Mouse (Mus musculus) CH12F3 (cell line): Measurements from ENCODE around the gene Lasp1.
"Not testable (repeated sequence)": the region's sequence is repeated elsewhere in the genome, so short reads cannot be mapped to it uniquely, and the experiment has no call there.

Source experiments
- in situ Hi-C: fragments of 300-500 bp; cut with MboI; formaldehyde crosslinking; loops from 2 replicates; pipeline ENCODE4 v1.14.3; 2020; ENCODE audit warnings: low sequenced_read_pairs

The Lasp1 gene

DNA sequence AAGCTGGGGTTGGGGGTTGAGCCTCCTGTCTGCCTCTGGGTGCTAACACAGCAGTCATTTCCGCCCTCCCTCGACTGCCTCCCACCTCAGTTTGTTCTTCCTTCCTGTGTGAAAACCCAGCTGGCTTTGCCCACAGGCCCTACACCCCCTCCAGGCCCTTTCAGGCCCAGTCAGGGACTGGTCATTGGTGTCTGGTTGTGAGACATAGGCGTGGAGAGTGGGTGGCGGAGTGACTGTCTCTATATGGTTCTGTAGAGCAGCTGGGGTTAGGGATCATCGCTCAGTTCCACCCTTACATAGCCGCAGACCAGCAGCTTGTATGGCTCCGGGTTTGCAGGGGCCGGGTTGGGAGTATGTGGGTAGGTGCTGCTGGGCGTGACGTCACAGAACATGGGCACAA, 26.5 kb downstream of the Lasp1 start:
- in situ Hi-C loops, result no loop called here

DNA sequence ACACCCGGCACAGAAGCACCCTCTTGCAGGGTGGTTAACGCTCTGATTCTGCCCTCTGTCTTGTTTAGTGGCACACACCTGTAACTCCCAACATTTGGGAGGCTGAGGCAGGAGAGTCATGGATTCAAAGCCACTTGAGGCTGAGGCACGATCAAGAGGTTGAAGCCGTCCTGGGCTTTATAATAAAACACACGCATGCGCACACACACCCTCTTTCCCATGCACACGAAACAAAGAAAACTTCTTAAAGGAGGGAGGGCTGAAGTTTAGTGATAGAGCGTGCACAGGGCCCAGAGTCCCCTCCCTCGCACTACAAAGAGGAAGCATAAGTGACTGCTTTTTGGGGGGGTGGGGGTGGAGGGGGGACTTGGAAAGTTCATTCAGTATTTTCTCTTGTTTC, 27.2 kb downstream of the Lasp1 start:
- in situ Hi-C loops, result no loop called here

DNA sequence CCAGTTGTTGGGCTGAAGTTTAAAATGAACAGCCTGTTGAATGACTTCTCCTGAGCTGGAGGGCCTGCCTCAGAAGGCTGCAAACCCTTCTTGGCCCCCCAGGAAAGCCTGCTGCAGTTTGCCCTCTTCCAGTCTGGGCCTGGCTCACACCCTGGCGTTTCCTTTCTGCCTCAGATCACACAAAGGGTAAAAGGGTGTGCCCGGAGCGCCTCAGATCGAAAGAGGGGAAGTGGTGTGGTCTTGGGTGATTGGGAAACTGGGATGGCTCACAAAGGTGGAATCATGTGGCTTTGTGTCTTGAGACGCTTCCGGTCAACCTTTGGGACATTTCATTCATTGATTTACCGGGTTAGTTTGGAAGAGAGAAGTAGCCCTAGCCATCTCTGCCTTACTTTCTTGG, 27.6 kb downstream of the Lasp1 start:
- in situ Hi-C loops, result no loop called here

DNA sequence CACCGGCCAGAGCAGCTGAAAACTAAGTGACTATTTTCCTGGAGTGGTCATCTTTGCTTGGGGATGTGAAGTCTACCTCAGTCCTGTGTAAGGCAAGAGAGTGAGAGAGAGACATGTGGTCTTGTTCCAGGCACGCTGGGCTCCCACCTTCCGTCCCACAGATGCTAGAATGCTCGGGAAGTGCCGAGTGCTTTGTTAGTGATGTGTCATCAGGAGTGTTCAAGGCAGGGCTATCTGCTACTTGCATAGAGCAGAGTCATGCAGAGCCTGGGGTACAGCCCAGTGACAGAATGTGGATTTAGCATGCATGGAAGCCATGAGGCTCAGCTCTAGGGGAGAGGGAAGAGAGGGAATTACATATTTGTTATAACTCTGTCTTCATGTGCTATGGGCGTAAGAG, 28.9 kb downstream of the Lasp1 start:
- in situ Hi-C loops, result no loop called here

DNA sequence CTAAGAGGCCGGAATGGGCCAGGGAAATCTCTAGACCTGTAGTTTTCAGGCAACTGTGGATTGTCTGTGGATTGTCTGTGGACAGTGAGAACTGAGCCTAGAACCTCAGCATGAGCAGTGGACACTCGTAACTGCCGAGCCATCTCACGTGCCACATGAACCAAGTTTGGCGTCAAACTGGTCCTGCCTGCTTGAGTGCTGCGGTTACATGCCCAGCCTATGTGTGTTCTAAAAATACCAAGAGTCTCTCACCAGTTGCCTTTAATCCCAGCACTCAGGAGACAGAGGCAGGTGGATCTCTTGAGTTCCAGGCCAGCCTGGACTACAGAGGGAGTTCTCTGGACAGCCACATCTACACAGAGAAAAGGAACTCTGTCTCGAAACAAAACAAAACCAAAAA, 30.6 kb downstream of the Lasp1 start:
- in situ Hi-C loops, result no loop called here

DNA sequence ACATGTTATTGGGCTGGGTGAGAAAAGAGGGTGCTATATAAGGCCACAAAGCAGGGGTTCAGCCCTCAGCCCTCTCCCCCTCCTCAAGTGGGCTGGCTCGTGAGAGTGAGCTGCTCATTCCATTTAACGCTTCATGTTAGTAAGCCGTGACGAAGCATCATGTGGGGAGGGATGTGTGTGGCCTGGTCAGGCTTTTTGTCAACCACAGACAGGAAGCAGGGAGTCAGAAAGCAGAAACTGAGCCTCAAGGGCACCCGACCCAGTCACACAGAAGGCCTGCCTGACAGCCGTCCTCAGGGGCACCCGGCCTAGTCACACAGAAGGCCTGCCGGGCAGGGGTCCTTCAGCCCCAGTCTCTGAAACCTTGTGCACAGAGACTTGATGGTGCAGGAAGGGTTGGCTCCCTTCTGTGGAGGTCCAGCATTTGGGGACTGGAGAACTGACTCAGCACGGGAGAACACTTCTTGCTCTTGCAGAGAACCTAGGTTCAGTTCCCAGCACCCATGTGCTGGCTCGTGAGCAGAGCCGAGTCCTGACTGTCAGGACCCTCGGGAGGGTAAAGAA, 31.2 kb downstream of the Lasp1 start:
- in situ Hi-C loops, result no loop called here

DNA sequence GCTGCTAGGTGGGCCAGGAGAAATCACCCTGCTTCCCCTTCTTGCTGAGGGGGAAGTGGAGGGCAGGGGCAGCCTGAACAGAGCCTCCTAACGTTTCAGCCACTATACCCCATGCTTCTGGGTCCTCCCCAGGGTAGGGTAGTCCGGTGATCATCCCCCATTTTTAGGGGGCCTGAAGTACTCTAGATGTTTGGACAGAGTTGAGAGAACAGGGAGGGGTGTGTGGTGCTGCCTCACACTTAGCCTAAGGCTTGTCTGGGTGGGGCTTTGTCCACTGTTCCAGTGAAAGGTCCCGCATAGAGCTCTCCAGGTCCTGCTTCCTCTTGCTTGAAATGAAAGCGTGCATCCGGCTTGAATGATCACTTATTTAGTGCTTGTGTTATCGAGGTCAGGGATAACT, 31.7 kb downstream of the Lasp1 start:
- in situ Hi-C loops, result no loop called here

DNA sequence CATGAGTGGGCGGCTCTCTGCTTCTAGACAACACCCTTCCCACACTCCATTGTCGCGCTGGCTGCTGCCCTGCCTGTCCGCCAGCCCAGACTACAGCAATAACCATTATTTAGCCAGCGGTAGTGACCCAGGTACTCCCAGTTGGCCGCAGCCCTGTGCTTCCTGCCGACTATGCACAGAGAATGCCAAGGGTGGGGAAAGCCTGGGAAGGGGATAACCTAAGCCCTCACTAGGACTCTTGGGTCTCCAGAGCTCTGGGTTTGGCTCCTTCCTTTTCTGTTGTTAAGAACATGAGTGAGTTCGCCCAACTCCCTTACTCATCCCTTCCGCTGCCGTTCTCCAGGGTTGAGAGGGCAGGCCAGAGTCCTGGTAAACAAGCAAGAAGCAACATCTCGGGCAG, 33.2 kb downstream of the Lasp1 start:
- in situ Hi-C loops, result no loop called here

DNA sequence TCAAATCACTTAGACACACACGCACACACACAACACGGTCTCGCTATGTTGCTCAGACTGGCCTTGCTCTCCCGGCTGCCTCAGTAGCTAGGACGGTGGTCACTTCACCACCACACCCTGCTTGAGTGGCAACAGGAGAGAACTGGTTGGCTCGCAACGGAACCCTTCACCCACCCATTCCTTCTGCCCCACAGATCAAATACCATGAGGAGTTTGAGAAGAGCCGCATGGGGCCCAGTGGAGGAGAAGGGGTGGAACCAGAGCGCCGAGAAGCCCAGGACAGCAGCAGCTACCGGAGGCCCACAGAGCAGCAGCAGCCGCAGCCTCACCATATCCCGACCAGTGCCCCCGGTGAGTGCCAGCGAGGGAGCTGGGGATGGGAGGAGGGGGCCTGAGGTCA, 34.6 kb downstream of the Lasp1 start:
- in situ Hi-C loops, result no loop called here

DNA sequence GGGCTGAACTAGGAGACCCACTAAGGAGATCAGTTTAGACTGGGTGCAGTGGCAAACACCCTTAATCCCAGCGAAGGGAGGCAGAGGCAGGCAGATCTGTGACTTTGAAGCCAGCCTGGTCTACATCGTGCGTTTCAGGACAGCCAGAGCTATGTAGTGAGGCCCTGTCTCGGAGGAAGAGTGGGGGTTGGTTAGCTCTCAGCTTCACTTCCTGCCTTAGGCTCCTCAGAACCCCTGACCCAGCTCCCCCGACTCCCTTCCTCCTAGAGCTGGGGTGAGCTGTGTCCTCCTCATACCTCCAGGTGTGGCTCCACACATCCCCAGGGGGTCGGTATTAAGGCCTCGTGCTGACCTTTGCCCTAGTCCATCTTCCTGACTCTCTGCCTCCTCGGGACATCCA, 37.7 kb downstream of the Lasp1 start:
- in situ Hi-C loops, result no loop called here

DNA sequence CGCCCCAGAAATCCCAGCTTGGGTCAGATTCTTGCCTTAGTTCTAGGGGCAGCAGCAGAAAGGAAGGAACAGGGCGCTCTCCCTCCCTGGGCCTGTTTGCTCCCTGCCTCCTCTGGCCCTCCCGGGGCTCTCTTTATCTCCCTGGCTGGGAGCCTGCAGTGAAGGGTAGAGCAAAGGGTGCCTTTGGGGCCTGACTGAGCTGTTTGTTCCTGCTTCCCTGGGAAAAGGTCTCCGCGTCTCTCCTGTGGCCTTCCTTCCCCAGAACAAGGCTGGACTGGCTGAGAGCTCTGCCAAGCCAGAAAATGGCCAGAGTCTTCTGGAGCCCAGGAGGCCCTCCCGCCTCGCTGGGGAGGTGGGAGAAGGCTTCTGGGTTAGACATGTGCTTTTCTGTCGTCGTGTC, 38.3 kb downstream of the Lasp1 start:
- in situ Hi-C loops, result not testable (repeated sequence)

DNA sequence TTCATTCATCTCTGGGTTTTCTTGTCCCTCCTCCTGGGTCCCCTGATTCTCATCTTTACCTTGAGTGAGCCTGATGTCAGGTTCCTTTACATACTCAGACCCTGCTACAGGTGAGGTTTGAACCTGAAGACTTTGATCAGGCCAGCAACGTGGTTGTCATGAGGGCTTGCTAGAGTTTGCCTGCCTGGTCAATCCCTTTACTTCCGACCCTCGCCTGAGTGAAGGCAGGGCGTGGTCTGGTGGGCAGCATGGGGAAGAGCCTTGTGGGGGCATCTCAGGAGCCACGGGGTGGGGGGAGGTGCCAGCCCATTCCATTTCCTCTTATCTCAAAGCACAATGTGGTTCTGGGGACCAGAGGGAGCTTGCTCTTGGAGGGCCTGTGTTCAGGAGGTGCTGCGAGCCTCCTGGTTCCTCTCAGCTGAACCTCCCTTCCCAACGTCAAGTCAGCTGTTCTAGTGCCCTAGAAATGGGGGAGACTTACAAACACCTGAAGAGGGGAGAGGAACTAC, 38.9 kb downstream of the Lasp1 start:
- in situ Hi-C loops, result no loop called here

DNA sequence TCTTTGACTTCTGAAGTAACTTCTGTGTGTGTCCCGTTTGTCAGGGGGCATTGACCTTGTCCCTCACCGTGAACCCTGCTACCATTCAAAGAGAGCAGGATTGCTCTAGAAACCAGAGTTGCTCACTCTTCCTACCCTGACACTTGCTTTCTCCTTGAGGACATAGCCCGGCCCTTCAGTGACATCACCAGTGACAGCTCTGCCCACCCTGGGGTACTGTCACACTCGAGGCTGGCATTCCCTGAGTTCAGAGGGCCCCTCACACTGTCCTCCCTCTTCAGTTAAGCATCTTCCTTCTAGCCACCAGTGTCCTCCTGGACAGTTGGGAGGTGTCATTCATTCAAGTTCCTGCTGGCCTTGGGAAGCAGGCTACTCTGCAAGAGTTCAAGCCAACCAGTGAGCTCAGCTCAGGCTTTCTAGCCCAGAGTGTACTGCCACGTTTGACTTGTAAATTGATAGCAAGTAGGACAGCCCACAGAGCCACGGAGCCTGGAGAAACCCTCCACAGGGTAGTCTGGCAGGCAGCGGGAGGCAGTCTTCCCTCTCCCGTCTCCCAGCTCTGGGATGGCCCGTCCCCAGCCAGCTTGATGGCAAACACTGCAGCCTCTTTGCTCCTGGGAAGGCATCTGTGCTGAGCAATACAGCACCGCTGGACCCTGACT, 40.1 kb downstream of the Lasp1 start:
- in situ Hi-C loops, result no loop called here

DNA sequence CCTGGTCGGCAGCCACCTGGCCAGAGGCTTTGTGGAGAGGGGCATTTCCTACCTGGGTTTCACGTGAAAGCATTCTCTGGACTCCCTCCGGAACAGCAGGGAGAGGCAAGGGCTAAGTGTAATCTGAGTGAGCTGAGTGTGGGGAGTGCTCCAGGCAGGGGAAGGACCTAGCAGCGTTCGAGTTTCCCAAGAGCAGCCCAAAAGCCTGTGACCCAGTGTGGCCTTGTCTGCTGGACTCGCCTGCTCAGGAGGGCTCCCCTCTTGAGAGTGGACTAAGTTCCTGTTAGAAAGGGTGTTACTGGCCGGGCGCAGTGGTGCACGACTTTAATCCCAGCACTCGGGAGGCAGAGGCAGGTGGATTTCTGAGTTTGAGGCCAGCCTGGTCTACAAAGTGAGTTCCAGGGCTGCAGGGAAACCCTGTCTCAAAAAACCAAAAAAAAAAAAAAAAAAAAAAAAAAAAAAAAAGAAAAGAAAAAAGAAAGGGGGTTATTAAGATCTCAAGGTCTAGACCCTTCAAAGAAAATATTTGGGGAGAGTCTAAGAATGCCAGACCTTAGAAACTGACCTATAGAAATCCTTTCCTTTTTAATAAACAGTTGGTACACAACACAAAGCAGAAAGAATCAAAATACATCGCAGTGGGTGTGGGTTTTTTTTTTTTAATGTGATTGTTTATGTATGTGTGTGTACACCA, 40.8 kb downstream of the Lasp1 start:
- in situ Hi-C loops, result no loop called here

DNA sequence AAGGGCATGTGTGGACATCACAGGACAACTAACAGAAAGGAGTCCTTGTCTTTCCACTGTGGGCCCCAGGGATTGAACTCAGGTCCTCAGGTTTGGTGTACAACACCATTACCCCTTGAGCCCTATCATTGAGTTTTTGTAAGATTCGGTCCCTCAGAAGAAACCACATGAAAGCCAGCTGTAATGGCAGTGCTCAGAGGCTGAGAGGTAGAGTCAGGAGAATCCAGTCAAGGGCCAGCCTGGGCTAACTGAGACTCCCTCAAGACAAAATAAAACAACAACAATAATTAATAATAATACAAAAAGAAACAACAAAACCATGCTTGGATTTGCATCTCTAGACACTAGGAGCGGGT, 41.3 kb downstream of the Lasp1 start:
- in situ Hi-C loops, result no loop called here

DNA sequence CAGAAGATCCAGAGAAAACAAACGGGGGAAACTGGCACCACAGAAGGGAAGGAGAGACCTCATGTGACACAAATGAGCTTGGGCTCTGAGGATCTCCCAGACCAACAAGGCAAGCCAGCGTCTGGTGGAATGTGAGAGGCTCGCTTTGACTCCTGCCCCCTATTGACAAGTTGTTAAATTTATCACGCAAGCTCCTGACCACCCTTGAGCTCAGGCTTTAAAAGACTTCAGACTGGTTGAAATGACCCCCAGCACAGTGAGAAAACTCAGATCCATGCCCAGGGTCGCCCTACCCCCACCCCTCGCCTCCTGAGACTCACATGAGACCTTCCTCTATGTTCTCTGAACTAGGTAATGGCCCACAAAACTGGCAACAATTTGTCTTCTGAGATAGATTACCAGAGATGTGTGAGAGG, 41.7 kb downstream of the Lasp1 start, which contains the start of gene B230217C12Rik:
Gene B230217C12Rik, plus strand, starts transcription at position 242 of the 416 bp plus-strand sequence.
- in situ Hi-C loops, result no loop called here

DNA sequence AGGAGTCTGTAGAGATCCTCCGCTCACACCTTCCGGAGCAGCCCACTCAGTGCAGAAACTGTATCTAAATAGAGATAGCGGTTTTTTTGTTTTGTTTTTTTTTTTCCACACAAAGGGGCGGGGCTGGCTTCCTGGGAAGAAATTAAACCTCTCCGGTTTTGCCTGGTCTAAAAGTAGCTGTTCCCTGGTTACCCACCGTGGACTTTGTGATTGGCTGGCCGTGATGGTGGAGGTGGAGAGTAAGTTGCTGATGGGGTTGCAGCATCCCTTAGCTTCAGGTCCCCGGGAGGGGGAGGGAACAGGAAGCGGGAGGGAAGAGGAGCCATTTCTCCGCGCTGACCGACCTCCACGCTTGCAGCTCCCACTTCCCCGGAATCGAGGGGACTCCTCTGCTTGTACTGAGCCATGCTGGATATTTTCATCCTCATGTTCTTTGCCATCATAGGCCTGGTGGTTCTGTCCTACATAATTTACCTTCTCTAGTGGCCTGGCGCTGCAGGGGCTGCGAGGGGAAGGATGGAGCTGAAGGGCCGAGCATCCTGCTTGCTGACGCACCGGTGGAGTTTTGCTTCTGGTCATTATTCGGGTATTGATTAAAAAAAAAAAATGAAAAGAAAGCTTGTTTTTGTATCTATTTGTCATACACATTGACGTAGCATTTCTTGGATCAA, 42.3 kb downstream of the Lasp1 start:
- in situ Hi-C loops, result no loop called here

DNA sequence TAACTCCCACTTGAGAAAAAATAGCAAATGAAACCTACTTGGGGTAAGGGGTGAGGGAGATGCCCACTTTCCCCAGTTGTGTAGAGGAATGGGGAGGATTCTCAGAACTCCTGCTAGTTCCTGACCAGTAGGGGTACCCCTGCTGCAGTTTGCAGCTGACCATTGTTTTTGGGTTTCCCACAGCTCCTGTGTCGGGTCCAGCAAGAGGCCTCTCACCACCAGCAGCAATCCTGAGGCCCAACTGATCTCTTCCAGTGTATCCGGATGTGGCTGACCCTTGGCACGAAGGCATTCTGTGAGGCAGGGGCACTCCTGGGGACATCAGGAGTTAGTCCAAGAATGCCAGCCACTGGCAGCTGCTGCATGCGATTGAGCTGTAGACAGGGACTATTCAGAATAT, 43.2 kb downstream of the Lasp1 start:
- in situ Hi-C loops, result no loop called here

DNA sequence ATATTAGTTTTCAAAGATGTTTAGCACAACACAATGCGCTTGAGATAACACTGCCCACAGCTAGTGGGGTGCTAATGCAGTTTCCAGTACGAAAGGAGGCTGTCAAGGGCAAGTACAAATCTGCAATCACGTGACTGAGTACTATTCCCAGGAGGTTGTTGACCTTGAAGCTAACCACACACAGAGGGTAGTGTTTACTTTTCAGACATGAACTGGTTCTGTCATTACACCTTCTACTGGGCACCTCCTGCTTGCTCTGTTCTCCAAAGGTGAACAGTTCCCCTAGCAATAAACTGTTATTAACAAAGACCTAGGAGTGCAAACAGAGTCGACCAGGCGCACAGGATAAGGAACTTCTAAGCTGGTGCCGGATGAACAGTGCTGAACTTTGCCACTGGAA, 51.6 kb downstream of the Lasp1 start:
- in situ Hi-C loops, result no loop called here

DNA sequence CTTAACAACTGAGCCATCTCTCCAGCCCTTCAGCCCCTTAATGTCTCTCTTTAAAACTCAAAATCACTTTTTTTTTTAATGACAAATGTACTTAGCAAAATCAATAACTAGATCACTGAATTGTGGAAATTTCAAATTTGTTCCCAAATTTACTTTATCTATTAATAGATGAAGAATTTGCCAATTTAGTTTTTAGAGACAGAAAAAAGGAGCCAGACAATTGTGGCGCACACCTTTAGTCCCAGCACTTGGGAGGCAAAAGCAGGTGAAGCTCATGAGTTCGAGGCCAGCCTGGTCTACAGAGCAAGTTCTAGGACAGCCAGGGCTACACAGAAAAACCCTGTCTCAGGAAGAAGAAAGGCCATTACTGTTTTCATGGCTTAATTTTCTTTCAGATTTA, 52.8 kb downstream of the Lasp1 start:
- in situ Hi-C loops, result no loop called here

DNA sequence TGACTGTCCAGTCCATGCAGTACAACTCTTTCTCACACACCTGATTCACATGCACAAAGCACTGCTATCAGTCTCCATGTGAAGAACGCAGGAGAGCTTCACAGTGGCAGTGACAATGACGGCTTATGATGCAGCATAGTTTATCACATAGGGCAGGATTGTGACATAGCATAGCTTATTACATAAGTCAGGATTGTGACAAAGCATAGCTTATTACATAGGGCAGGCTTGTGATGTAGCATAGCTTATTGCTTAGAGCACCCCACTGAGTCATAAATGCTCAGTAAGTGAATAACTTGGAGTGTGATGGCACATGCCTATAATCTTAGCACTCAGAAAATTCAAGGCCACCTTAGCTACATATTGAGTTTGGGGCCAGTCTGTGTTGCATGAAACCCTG, 56.7 kb downstream of the Lasp1 start:
- in situ Hi-C loops, result no loop called here

DNA sequence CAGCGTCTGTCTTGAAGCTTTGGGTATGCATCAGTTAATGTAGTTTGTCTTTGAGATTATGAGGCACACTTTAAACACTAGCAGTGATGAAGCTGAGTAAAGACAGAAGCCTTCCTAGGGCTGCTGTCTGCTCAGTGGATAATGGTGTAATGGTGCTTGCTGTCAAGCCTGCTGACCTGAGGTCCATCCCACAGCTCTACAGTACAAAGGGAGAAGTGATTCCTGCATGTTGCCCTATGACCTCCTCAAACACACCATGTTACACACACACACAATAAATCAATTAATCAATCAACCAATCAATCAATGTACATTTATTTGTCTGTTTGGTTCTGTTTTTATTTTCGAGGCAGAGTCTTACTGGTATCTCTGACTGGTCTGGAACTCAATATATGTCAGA, 63.3 kb downstream of the Lasp1 start:
- in situ Hi-C loops, result no loop called here
